Mouse (Mus musculus) liver, embryonic 14.5 days (tissue): ENCODE results near the gene Gm21954.

Experiments used
- CTCF ChIP-seq: IDR thresholded peaks from 2 replicates; pipeline ENCODE4 v1.5.1; 2016; ENCODE audit warnings: antibody characterized with exemption, low read depth, control low read depth
- EP300 ChIP-seq: IDR thresholded peaks from 2 replicates; pipeline ENCODE4 v1.6.1; 2016; ENCODE audit warnings: antibody characterized with exemption, low read depth

GRCm38 (mm10) chr3:55438824-55439446 lies 33.1 kb downstream of the Gm21954 start:
- TF ChIP-seq CTCF: no peak
- TF ChIP-seq EP300: no peak
